Mouse (Mus musculus): ENCODE results near the gene Mmp20. TPM values are rescaled to one million over a fixed set of nuclear protein-coding genes. Genes with fewer than 3 reads are reported as not detected.

Mmp20 gene
- total RNA-seq, 2 experiments from 2014 or later = not detected

DNA sequence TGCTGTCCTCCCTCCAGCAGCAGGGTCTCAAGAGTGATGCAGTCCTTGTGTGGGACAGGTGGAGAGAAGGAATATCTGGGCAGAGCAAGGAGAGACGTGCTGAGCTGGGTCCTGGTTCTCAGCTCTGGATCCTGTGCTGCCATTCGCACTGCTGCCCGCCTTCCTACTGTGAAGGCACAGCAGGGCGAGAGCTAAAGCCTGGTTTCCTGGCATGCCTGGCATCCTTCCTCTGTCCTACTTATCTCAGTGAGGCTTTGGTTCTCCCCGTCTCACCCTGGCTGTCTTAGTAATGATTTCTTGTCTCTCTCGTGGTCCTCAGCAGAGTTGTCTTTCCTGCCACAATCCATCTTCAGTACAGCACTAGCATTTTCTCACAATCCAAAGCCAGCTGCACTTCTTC lies 61.8 kb downstream of the Mmp20 start:
- DNase-seq (ENCODE audit: low spot score in 2 of 2) = no peak

DNA sequence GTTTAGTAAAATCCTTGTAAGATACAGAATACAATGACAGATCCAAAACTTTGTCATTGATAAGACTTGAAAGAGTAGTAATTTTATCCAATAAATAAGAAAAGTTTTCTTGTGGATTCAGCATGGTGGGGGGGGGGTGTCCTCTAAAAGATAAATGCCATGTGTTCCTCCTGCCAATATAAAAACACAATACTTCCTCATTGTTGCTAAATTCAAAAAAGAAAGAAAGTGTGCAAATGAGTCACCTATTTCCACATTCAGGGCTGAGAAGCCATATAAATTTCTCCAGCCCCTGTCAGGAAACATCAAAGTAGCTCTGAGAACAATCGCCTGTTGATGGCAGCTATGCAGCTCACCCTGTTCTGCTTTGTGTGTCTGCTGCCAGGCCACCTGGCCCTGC lies 63.8 kb downstream of the Mmp20 start, which contains the start of gene Mmp7:
Gene Mmp7 (plus strand): TSS at position 301 of the 400 bp plus-strand sequence.
- DNase-seq (ENCODE audit: low spot score in 2 of 2) = no peak

DNA sequence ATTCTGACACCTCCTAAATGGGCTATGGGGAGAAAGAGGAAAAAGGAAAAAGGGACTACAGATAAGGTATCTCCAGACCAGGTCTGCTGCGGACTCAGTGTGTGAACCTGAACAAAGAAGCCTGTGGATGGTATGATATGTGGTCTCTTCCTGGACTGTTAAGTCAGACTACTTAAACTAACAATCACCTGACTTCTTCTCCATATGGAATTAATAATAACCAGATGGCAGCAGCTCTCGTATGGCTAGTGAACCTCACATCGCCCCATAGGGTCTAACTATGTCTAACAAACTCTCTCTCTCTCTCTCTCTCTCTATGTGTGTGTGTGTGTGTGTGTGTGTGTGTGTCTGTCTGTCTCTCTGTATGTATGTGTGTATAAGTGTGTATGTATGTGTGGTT lies 65.9 kb downstream of the Mmp20 start:
- DNase-seq (ENCODE audit: low spot score in 2 of 2) = no peak

DNA sequence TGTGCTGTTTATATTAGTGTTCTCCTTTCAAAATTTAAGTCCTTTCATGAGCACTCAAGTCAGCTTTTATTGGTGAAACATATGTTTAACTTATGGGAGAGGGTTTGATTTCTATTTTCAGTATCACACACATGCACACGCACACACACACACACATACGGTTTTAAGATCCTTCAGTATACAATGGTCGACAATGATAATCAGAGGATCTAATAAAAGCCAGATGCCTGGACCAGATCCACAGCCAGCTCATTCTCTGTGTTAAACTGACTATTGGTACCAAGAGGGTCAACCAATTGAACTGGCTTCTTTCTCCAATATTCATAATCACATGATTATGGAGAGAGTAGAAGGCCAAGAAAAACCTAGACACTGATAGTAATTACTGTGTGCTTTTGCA lies 67.6 kb downstream of the Mmp20 start:
- DNase-seq (ENCODE audit: low spot score in 2 of 2) = no peak

DNA sequence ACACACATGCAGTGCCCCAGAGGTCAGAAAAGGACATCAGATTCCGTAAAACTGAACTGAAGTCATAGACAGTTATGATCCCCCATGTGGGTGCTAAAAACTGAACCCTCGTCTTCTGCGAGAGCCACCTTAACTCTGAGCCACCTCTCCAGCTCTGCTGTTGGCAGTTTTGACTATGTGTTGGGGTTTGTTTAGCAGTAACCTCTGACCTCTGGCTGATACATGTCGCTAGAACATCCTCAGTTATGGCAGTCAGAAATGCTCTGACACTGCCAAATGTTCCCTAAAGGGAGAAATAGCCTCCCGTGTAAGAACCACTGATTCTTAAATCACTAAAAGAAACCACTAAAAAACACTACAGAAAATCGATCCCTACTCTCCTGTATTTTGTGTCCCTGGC lies 80.7 kb downstream of the Mmp20 start:
- DNase-seq (ENCODE audit: low spot score in 2 of 2) = no peak

DNA sequence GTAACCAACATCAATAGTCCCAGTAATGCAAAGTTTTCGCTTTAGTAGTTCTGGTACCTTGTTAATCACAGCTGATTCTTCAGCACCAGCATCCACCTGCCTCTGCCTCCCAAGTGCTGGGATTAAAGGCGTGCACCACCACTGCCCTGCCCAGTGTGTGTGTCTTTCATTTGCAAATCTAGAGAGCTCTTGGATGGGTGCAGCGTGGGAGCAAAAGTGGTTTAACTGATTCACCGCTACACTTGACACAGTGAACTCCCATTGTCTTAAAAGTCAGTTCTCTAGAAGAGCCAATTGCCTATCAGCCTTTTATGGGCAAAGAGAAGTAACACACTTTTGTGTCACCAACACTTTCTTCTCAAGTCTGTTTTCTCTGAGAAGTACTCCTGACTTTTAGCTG lies 83.2 kb downstream of the Mmp20 start:
- no peak for DNase-seq (ENCODE audit: low spot score in 2 of 2)

DNA sequence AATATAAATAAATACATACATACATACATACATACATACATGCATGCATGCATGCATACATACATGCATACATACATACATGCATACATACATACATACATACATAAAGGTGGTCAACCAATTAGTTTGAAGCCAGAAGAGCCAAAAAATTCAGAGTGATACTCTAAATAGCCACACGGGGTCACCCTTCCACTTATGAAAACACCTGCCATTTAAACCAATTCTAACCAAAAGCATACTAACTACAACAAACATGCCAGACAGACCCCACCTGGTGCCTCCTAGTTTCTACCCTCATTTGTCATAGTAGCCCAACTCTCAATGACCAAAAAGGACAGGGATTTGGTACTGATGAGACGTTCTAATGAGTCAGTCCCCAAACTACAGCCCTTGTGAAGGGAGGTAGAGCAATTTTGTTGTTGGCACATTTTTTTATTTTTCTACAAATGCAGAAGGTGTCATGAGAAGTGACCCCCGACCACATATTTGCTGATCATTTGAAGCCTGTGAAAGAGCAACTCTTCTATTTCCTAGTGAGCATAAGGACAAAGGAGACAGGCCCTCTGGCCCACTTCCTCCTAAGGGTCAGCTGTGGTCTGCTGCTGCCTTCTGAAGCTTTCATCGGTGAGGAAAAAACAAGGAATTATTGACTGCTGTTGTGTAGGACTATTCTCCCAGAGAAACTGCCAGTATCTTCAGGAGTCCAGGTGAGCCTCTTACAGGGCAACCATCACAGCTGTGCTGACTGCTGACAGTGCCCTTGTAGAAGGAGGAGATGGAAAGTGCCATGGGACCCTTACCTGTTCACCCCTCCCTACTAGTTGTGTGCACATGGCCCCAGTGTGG lies 86.3 kb downstream of the Mmp20 start:
- DNase-seq (ENCODE audit: low spot score in 2 of 2) = peak; percentile 30 to 49

DNA sequence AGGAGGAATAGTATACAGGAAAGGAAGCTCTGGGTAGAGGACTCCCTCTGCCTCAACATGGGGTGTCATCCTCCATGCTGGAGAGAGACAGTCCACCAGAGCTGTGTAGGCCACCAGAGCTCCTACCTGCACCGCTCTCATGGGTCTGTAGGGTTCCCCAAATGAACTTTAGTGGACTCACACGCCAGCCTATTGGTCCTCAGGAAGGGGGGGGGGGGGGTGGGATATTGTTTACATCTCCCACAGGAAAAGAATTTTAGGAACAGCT lies 86.8 kb downstream of the Mmp20 start:
- no peak for DNase-seq (ENCODE audit: low spot score in 2 of 2)

DNA sequence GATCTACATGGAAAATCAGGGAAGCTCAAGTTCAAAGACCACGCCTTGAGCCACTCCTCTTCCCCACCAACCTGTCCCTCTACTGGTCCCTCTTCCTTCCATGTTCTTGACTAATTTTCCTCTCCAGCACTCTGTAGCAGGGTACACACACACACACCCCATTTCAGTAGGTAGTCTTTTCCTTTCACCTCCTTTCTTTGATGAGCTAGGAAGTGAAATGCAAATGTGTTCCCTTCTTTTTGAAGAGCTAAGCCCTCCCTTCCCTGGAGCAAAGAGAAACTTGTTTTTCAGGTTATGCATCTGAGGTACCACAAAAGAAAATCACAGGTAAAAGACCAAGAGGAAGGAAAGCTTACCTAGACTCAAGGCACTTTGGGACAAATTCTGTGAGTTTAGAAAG lies 93.5 kb downstream of the Mmp20 start:
- no peak for DNase-seq (ENCODE audit: low spot score in 2 of 2)

Other genes with a start within 250 kb of the Mmp20 start
- gene Mmp1b, start 240.2 kb upstream of the Mmp20 start, total RNA-seq (2021) = not detected
- gene Mmp3, start 182.4 kb upstream of the Mmp20 start, total RNA-seq (2021) = not detected
- not detected for gene Mmp10, start 125.9 kb upstream of the Mmp20 start, total RNA-seq (2021)
- gene Mmp8, start 69.8 kb upstream of the Mmp20 start, total RNA-seq (2021) = not detected
- gene Mmp27, start 56.8 kb upstream of the Mmp20 start, total RNA-seq (2021) = not detected
- gene Mmp7, start 63.9 kb downstream of the Mmp20 start, total RNA-seq (2021) = not detected
- gene Tmem123, start 135.8 kb downstream of the Mmp20 start, total RNA-seq (2021) = 10 to 100 TPM; 10.5 to 10.7 TPM
- gene Birc2, start 208.8 kb downstream of the Mmp20 start, total RNA-seq (2021) = 10 to 100 TPM; 24.9 to 26.9 TPM
- gene Birc3, start 245.0 kb downstream of the Mmp20 start, total RNA-seq (2021) = 1 to 10 TPM; 1.3 to 3.0 TPM